Mouse (Mus musculus) E14TG2a.4 (cell line): ENCODE data around the gene Nxpe3.

Experiments used
- CTCF ChIP-seq: conservative IDR thresholded peaks from 2 replicates; pipeline ENCODE4 v1.5.1; 2014; ENCODE audit warnings: low read length
- NANOG ChIP-seq: IDR thresholded peaks from 2 replicates; pipeline ENCODE4 v1.6.1; 2014; ENCODE audit warnings: borderline replicate concordance, low read length, mixed read lengths
- POU5F1 ChIP-seq: IDR thresholded peaks from 2 replicates; pipeline ENCODE4 v1.6.1; 2014; ENCODE audit warnings: low read length, borderline replicate concordance

GRCm38 (mm10) chr16:55832040-55832439, 63.0 kb downstream of the Nxpe3 start:
- no peak for TF ChIP-seq CTCF
- TF ChIP-seq NANOG = no peak
- TF ChIP-seq POU5F1 = no peak
